Mouse (Mus musculus): ENCODE measurements around the gene Sgcd.

- TF ChIP-seq CTCF (IDR thresholded peaks at IDR 0.05; ENCODE audit: borderline replicate concordance, extremely low read depth, insufficient read depth, insufficient read length): no peak
- no peak for TF ChIP-seq POLR2A (IDR thresholded peaks at IDR 0.05; ENCODE audit: borderline replicate concordance, extremely low read depth, insufficient read depth, insufficient read length, poor library complexity, severe bottlenecking)
Observed at GRCm38 (mm10) chr11:47446337-47446736, 542.4 kb downstream of the Sgcd start.
